Mouse (Mus musculus): ENCODE measurements around the gene Pglyrp4. TPM values are rescaled to one million over a fixed set of nuclear protein-coding genes. Genes with fewer than 3 reads are reported as not detected.
A peak's percentile ranks its signal among the peaks of the same experiment; 100 is the strongest.
"Not testable (repeated sequence)": the region's sequence is repeated elsewhere in the genome, so short reads cannot be mapped to it uniquely, and the experiment has no call there.

The Pglyrp4 gene
- polyA plus RNA-seq, 1 experiment from 2014 or later, result not detected

- DNase-seq (ENCODE audit: low spot score) (peak; percentile 60), ATAC-seq (no peak)
- Histone ChIP-seq H3K9ac (replicated peaks; ENCODE audit: low read depth) (no peak overlapping the region), H3K4me2 (replicated peaks; ENCODE audit: low read depth, low read length) (no peak overlapping the region), H3K27me3 (replicated peaks; ENCODE audit: insufficient read depth, low read length) (no peaks in the 10 kb centered on the region), H3K9me3 (ENCODE audit: low read length) (no peaks in the 10 kb centered on the region), H3K4me1 (ENCODE audit: insufficient read depth, low read depth, low read length) (no peaks in the 10 kb centered on the region), H3K4me3 (ENCODE audit: low read depth, low read length) (no peak overlapping the region), H3K36me3 (ENCODE audit: insufficient read depth, low read length) (no peaks in the 10 kb centered on the region), H3K27ac (ENCODE audit: low read length) (no peak overlapping the region)
- TF ChIP-seq CTCF (IDR thresholded peaks at IDR 0.05) (peak; percentile 74), EP300 (IDR thresholded peaks at IDR 0.05) (no peak)
- WGBS, result 25% methylated on average over 4 of the region's 4 CpGs
Observed at GRCm38 (mm10) chr3:90708523-90709202, 18.0 kb upstream of the Pglyrp4 start.

GRCm38 (mm10) chr3:90709591-90710460, 16.9 kb upstream of the Pglyrp4 start:
- ATAC-seq (peak; percentile 60), DNase-seq (ENCODE audit: low spot score) (peak; percentile 87)
- 45% methylated on average over 12 of the region's 12 CpGs for WGBS
- Histone ChIP-seq H3K4me1 (ENCODE audit: insufficient read depth, low read depth, low read length) (no peaks in the 10 kb centered on the region), H3K27me3 (replicated peaks; ENCODE audit: insufficient read depth, low read length) (no peaks in the 10 kb centered on the region), H3K36me3 (ENCODE audit: insufficient read depth, low read length) (no peaks in the 10 kb centered on the region), H3K4me2 (replicated peaks; ENCODE audit: low read depth, low read length) (no peak overlapping the region), H3K9me3 (ENCODE audit: low read length) (no peaks in the 10 kb centered on the region), H3K27ac (ENCODE audit: low read length) (no peak overlapping the region), H3K9ac (replicated peaks; ENCODE audit: low read depth) (no peak overlapping the region), H3K4me3 (ENCODE audit: low read depth, low read length) (no peak overlapping the region)
- TF ChIP-seq CTCF (IDR thresholded peaks at IDR 0.05) (peak; percentile 99), EP300 (IDR thresholded peaks at IDR 0.05) (no peak)

GRCm38 (mm10) chr3:90749658-90750057, 23.0 kb downstream of the Pglyrp4 start:
- no peak for DNase-seq (ENCODE audit: low spot score)
- Histone ChIP-seq H3K4me1 (ENCODE audit: insufficient read depth, low read depth, low read length) (no peaks in the 10 kb centered on the region), H3K9me3 (ENCODE audit: low read length) (no peaks in the 10 kb centered on the region), H3K4me2 (replicated peaks; ENCODE audit: low read depth, low read length) (no peak overlapping the region), H3K4me3 (ENCODE audit: low read depth, low read length) (no peak overlapping the region), H3K9ac (replicated peaks; ENCODE audit: low read depth) (no peak overlapping the region), H3K27me3 (replicated peaks; ENCODE audit: insufficient read depth, low read length) (no peaks in the 10 kb centered on the region), H3K36me3 (ENCODE audit: insufficient read depth, low read length) (no peaks in the 10 kb centered on the region), H3K27ac (ENCODE audit: low read length) (no peak overlapping the region)
- TF ChIP-seq EP300 (IDR thresholded peaks at IDR 0.05) (no peak), CTCF (IDR thresholded peaks at IDR 0.05) (no peak)
- WGBS, result 88% methylated on average over 1 of the region's 1 CpGs
- ATAC-seq, result no peak

- not testable (repeated sequence) for H3K4me2 ChIP-seq (replicated peaks; ENCODE audit: low read depth, low read length); H3K36me3 ChIP-seq (ENCODE audit: insufficient read depth, low read length); H3K9ac ChIP-seq (replicated peaks; ENCODE audit: low read depth); DNase-seq (ENCODE audit: low spot score); H3K4me1 ChIP-seq (ENCODE audit: insufficient read depth, low read depth, low read length); H3K27ac ChIP-seq (ENCODE audit: low read length); H3K9me3 ChIP-seq (ENCODE audit: low read length); ATAC-seq; H3K27me3 ChIP-seq (replicated peaks; ENCODE audit: insufficient read depth, low read length); H3K4me3 ChIP-seq (ENCODE audit: low read depth, low read length)
- 91% methylated on average over 1 of the region's 1 CpGs for WGBS
Observed at GRCm38 (mm10) chr3:90777776-90778175, 51.1 kb downstream of the Pglyrp4 start, which contains the start of gene Gm5849. Gene Gm5849, minus strand, starts transcription at chr3:90777876.

Other genes starting within 250 kb of the Pglyrp4 start
- 97.9 and 101 TPM in 2 replicates for gene Snapin, start 235.9 kb upstream of the Pglyrp4 start, polyA plus RNA-seq (2015; fragmentation: Nextera tagmentation; extraction: Ambion mirVana)
- 85.8 and 87.8 TPM in 2 replicates for gene Chtop, start 217.4 kb upstream of the Pglyrp4 start, polyA plus RNA-seq (2015; fragmentation: Nextera tagmentation; extraction: Ambion mirVana)
- gene S100a1, start 212.5 kb upstream of the Pglyrp4 start, polyA plus RNA-seq (2015; fragmentation: Nextera tagmentation; extraction: Ambion mirVana), result 289 and 309 TPM in 2 replicates
- 159 and 167 TPM in 2 replicates for gene S100a13, start 212.5 kb upstream of the Pglyrp4 start, polyA plus RNA-seq (2015; fragmentation: Nextera tagmentation; extraction: Ambion mirVana)
- gene S100a14, start 200.1 kb upstream of the Pglyrp4 start, polyA plus RNA-seq (2015; fragmentation: Nextera tagmentation; extraction: Ambion mirVana), result 77.5 and 100 TPM in 2 replicates
- gene S100a16, start 189.7 kb upstream of the Pglyrp4 start, polyA plus RNA-seq (2015; fragmentation: Nextera tagmentation; extraction: Ambion mirVana), result 368 and 387 TPM in 2 replicates
- 1.1 and 2.1 TPM in 2 replicates for gene S100a3, start 166.3 kb upstream of the Pglyrp4 start, polyA plus RNA-seq (2015; fragmentation: Nextera tagmentation; extraction: Ambion mirVana)
- 0.66 TPM in 1 of 2 replicates, not detected in the other for gene S100a2, start 136.7 kb upstream of the Pglyrp4 start, polyA plus RNA-seq (2015; fragmentation: Nextera tagmentation; extraction: Ambion mirVana)
- gene Gm42674, start 125.0 kb upstream of the Pglyrp4 start, polyA plus RNA-seq (2015; fragmentation: Nextera tagmentation; extraction: Ambion mirVana), result not detected in 2 replicates
- gene S100a4, start 123.1 kb upstream of the Pglyrp4 start, polyA plus RNA-seq (2015; fragmentation: Nextera tagmentation; extraction: Ambion mirVana), result 18.4 and 24.3 TPM in 2 replicates
- not detected in 2 replicates for gene S100a5, start 118.4 kb upstream of the Pglyrp4 start, polyA plus RNA-seq (2015; fragmentation: Nextera tagmentation; extraction: Ambion mirVana)
- gene S100a6, start 114.0 kb upstream of the Pglyrp4 start, polyA plus RNA-seq (2015; fragmentation: Nextera tagmentation; extraction: Ambion mirVana), result 1,618 and 1,721 TPM in 2 replicates
- 0.08 and 0.27 TPM in 2 replicates for gene S100a7a, start 72.9 kb upstream of the Pglyrp4 start, polyA plus RNA-seq (2015; fragmentation: Nextera tagmentation; extraction: Ambion mirVana)
- 332 and 333 TPM in 2 replicates for gene S100a8, start 57.9 kb upstream of the Pglyrp4 start, polyA plus RNA-seq (2015; fragmentation: Nextera tagmentation; extraction: Ambion mirVana)
- 207 and 215 TPM in 2 replicates for gene S100a9, start 31.2 kb upstream of the Pglyrp4 start, polyA plus RNA-seq (2015; fragmentation: Nextera tagmentation; extraction: Ambion mirVana)
- gene Gm5849, start 51.0 kb downstream of the Pglyrp4 start, polyA plus RNA-seq (2015; fragmentation: Nextera tagmentation; extraction: Ambion mirVana), result not detected in 2 replicates